Mouse (Mus musculus) heart, embryonic 14.5 days (tissue): Measurements from ENCODE around the gene Gabpb1. TPM values are rescaled to one million over a fixed set of nuclear protein-coding genes. Genes with fewer than 3 reads are reported as not detected.
"Not testable (repeated sequence)": the region's sequence is repeated elsewhere in the genome, so short reads cannot be mapped to it uniquely, and the experiment has no call there.

Experiments used
- ATAC-seq: fragments of 200-750 bp; cut with Nextera tagmentation; 2 replicates; pipeline ENCODE4 v1.8.0; 2017; ENCODE audit warnings: low read depth, moderate TSS enrichment; ENCODE audit not compliant: insufficient number of reproducible peaks, insufficient read depth, low FRiP score
- H3K27ac ChIP-seq, 2 experiments: fragments of 200-500 bp in 1 of 2; fragments of 300-500 bp in 1 of 2; sonication (generic) in 1 of 2; replicated peaks in 1 of 2; 2 replicates each; pipeline ENCODE4 v1.5.1; 2012 to 2014; ENCODE audit warnings: low read depth in 2 of 2, low read length in 2 of 2, control low read depth in 1 of 2, mild to moderate bottlenecking in 1 of 2, mixed read lengths in 1 of 2; ENCODE audit not compliant: control insufficient read depth in 1 of 2, insufficient read depth in 1 of 2
- H3K27me3 ChIP-seq: fragments of 300-500 bp; sonication (generic); 2 replicates; pipeline ENCODE4 v1.6.1; 2014; ENCODE audit warnings: mild to moderate bottlenecking, low read length, control low read depth; ENCODE audit not compliant: control insufficient read depth, insufficient read depth
- H3K36me3 ChIP-seq: fragments of 300-500 bp; sonication (generic); 2 replicates; pipeline ENCODE4 v1.6.1; 2014; ENCODE audit warnings: mild to moderate bottlenecking, control low read depth, low read length, mixed read lengths; ENCODE audit not compliant: control insufficient read depth, insufficient read depth
- H3K4me1 ChIP-seq, 2 experiments: fragments of 200-500 bp in 1 of 2; fragments of 300-500 bp in 1 of 2; sonication (generic) in 1 of 2; 2 replicates each; pipeline ENCODE4 v1.6.1; 2012 to 2014; ENCODE audit warnings: low read length in 2 of 2, control low read depth in 1 of 2, mixed read lengths in 1 of 2; ENCODE audit not compliant: control insufficient read depth in 2 of 2, insufficient read depth in 2 of 2
- H3K4me2 ChIP-seq: fragments of 300-500 bp; sonication (generic); 2 replicates; pipeline ENCODE4 v1.6.1; 2014; ENCODE audit warnings: mild to moderate bottlenecking, low read length
- H3K4me3 ChIP-seq, 2 experiments: fragments of 200-500 bp in 1 of 2; fragments of 300-500 bp in 1 of 2; sonication (generic) in 1 of 2; 2 replicates each; pipeline ENCODE4 v1.5.1; 2012 to 2014; ENCODE audit warnings: low read length in 2 of 2, mild to moderate bottlenecking in 2 of 2, control low read depth in 1 of 2, low read depth in 1 of 2, moderate library complexity in 1 of 2; ENCODE audit not compliant: control insufficient read depth in 1 of 2, insufficient read depth in 1 of 2
- H3K9ac ChIP-seq: fragments of 300-500 bp; sonication (generic); 2 replicates; pipeline ENCODE4 v1.6.1; 2014; ENCODE audit warnings: mild to moderate bottlenecking, low read length
- H3K9me3 ChIP-seq: fragments of 300-500 bp; sonication (generic); 2 replicates; pipeline ENCODE4 v1.6.1; 2016; ENCODE audit warnings: low read length, control low read depth; ENCODE audit not compliant: control insufficient read depth
- WGBS: fragments of 180-500 bp; shearing (Covaris S2); extraction: QIAGEN DNeasy Blood & Tissue Kit; methylation state at CpG from one replicate; pipeline ENCODE4 v1.1.7; 2014; 5-methylcytosine and 5-hydroxymethylcytosine counted together
- polyA plus RNA-seq: library from polyadenylated mRNA; unstranded; fragments of >200 nt; fragmentation: Nextera tagmentation; extraction: Ambion mirVana; gene quantifications from 2 replicates; pipeline ENCODE4 v1.2.1, GENCODE M21; 2014

Gene Gabpb1
- polyA plus RNA-seq, 1 experiment from 2014 or later: 33.4 TPM

- H3K27me3 ChIP-seq: no peaks in the 10 kb centered on the region
- H3K4me2 ChIP-seq: peak within 1 kb of the TSS; percentile 49
- H3K4me1 ChIP-seq: peaks cover 15 to 16% of the 10 kb centered on the region in 2 experiments
- peak within 1 kb of the TSS; percentile 6; the same call in 1 of the 2 replicates for H3K9ac ChIP-seq
- H3K27ac ChIP-seq: peak within 1 kb of the TSS; percentile 22 to 33; a peak in 3 of 4 replicates
- 33% methylated on average over 14 of the region's 14 CpGs for WGBS
- H3K36me3 ChIP-seq: no peaks in the 10 kb centered on the region
- peak; percentile 46; the same call in 1 of the 2 replicates for ATAC-seq
- no peaks in the 10 kb centered on the region for H3K9me3 ChIP-seq
- 0 out of 4 replicates have a peak within 1 kb of the TSS, but pooled peaks of 1 of the 2 experiments have one; percentile 3 for H3K4me3 ChIP-seq
These were observed 56.9 kb downstream of the Gabpb1 start, which contains the start of gene Hdc for GRCm38 (mm10) chr2:126619249-126619704. Gene Hdc (minus strand): TSS chr2:126619299.

GRCm38 (mm10) chr2:126618470-126619179 is 57.5 kb downstream of the Gabpb1 start:
- H3K9ac ChIP-seq: 0 out of 2 replicates have a peak overlapping the region, but pooled peaks have one; percentile 6
- no peak for ATAC-seq
- H3K36me3 ChIP-seq: no peaks in the 10 kb centered on the region
- peaks cover 15 to 16% of the 10 kb centered on the region in 2 experiments for H3K4me1 ChIP-seq
- 9% methylated on average over 8 of the region's 8 CpGs for WGBS
- H3K4me3 ChIP-seq: 0 out of 4 replicates have a peak overlapping the region, but pooled peaks of 1 of the 2 experiments have one; percentile 3
- no peaks in the 10 kb centered on the region for H3K27me3 ChIP-seq
- peak overlapping the region; percentile 22 to 33; a peak in 3 of 4 replicates for H3K27ac ChIP-seq
- H3K4me2 ChIP-seq: peak overlapping the region; percentile 49
- H3K9me3 ChIP-seq: no peaks in the 10 kb centered on the region

GRCm38 (mm10) chr2:126615355-126615754 is 60.8 kb downstream of the Gabpb1 start:
- H3K27ac ChIP-seq: no peak overlapping the region
- no peaks in the 10 kb centered on the region for H3K36me3 ChIP-seq
- ATAC-seq: no peak
- H3K4me2 ChIP-seq: no peak overlapping the region
- H3K27me3 ChIP-seq: no peaks in the 10 kb centered on the region
- WGBS: 80% methylated on average over 3 of the region's 3 CpGs
- H3K9me3 ChIP-seq: no peaks in the 10 kb centered on the region
- no peak overlapping the region for H3K4me3 ChIP-seq
- peaks cover 15 to 16% of the 10 kb centered on the region in 2 experiments for H3K4me1 ChIP-seq
- H3K9ac ChIP-seq: no peak overlapping the region

GRCm38 (mm10) chr2:126609600-126609999 is 66.5 kb downstream of the Gabpb1 start:
- not testable (repeated sequence) for H3K27me3 ChIP-seq, H3K9ac ChIP-seq, H3K4me3 ChIP-seq, H3K9me3 ChIP-seq, ATAC-seq, H3K36me3 ChIP-seq, H3K4me2 ChIP-seq, H3K4me1 ChIP-seq, H3K27ac ChIP-seq
- 39% methylated on average over 12 of the region's 12 CpGs for whole genome bisulfite sequencing

- Histone ChIP-seq H3K4me1 (peaks cover 5 to 9% of the 10 kb centered on the region in 2 experiments; a peak in 3 of 4 replicates), H3K4me2 (no peak overlapping the region), H3K27ac (peak overlapping the region; percentile 57 to 61), H3K36me3 (no peaks in the 10 kb centered on the region), H3K4me3 (no peak overlapping the region), H3K27me3 (no peaks in the 10 kb centered on the region), H3K9me3 (no peaks in the 10 kb centered on the region), H3K9ac (no peak overlapping the region; the same call in 1 of the 2 replicates)
- ATAC-seq: peak; percentile 66; the same call in 1 of the 2 replicates
- 40% methylated on average over 10 of the region's 10 CpGs for WGBS
These were observed 68.5 kb downstream of the Gabpb1 start for GRCm38 (mm10) chr2:126607553-126608203.

- Histone ChIP-seq H3K27me3 (no peaks in the 10 kb centered on the region), H3K4me1 (peaks cover 5 to 9% of the 10 kb centered on the region in 2 experiments; a peak in 3 of 4 replicates), H3K27ac (no peak overlapping the region), H3K4me2 (no peak overlapping the region), H3K9me3 (no peaks in the 10 kb centered on the region), H3K4me3 (no peak overlapping the region), H3K36me3 (no peaks in the 10 kb centered on the region), H3K9ac (no peak overlapping the region)
- no peak for ATAC-seq
- 22% methylated on average over 4 of the region's 4 CpGs for WGBS
These were observed 69.5 kb downstream of the Gabpb1 start for GRCm38 (mm10) chr2:126606688-126607062.

GRCm38 (mm10) chr2:126606061-126606687 is 70.0 kb downstream of the Gabpb1 start:
- no peaks in the 10 kb centered on the region for H3K36me3 ChIP-seq
- ATAC-seq: no peak
- H3K27ac ChIP-seq: no peak overlapping the region
- H3K4me3 ChIP-seq: no peak overlapping the region
- no peaks in the 10 kb centered on the region for H3K9me3 ChIP-seq
- no peak overlapping the region for H3K9ac ChIP-seq
- no peaks in the 10 kb centered on the region for H3K27me3 ChIP-seq
- H3K4me2 ChIP-seq: no peak overlapping the region
- peaks cover 5 to 9% of the 10 kb centered on the region in 2 experiments; a peak in 3 of 4 replicates for H3K4me1 ChIP-seq
- WGBS: 70% methylated on average over 15 of the region's 15 CpGs
